Mouse (Mus musculus) bone marrow, adult 2 months (tissue): ENCODE measurements around the gene Nprl2.

Experiments
- CTCF ChIP-seq: fragments of 200-500 bp; IDR thresholded peaks from 2 replicates; pipeline ENCODE4 v1.5.1; 2011; ENCODE audit warnings: low read length, control low read depth; ENCODE audit not compliant: control insufficient read depth, insufficient read depth
- POLR2A ChIP-seq: fragments of 200-500 bp; IDR thresholded peaks from 2 replicates; pipeline ENCODE4 v1.6.1; 2011; ENCODE audit warnings: low read depth, mild to moderate bottlenecking, control low read depth, low read length, borderline replicate concordance; ENCODE audit not compliant: control insufficient read depth

DNA sequence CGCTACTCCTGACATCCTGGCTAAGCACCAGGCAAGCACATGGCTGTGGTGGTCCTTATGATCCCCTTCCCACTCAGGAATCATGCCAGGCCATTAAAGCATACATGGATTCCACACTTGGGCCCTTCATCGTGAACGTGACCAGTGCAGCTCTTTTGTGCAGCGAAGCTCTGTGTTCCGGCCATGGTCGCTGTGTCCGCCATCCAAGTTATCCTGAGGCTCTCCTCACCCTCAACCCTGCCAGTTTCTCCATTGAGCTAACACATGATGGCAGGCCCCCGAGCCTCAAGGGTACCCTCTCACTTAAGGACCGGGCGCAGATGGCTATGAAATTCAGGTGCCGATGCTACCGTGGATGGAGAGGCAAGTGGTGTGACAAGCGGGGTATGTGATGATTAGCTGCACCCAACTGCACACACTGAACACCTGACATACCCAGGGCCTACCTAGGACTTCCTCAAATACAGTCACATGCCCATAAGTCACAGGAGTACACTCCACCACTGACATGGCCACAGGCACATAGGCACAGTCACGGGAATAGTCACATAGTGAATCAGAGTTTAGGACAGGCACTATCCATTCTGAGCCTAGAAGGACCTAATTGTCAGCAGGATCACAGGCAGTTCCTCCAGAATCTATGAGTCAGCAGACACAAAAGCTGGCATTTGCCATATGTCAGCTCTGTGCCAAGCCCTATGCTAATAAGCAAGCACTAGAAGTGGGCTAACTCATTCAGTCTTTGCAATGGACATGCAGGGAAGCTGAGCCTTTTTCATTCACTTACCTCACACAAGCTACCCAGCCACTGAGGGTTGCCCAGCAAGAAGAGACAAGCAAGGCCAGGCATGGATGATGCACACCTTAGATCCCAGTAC is 37.2 kb downstream of the Nprl2 start:
- TF ChIP-seq CTCF = no peak
- no peak for TF ChIP-seq POLR2A
